8 mouse cellular contexts compared by ENCODE assay signal in the genomic region with DNA sequence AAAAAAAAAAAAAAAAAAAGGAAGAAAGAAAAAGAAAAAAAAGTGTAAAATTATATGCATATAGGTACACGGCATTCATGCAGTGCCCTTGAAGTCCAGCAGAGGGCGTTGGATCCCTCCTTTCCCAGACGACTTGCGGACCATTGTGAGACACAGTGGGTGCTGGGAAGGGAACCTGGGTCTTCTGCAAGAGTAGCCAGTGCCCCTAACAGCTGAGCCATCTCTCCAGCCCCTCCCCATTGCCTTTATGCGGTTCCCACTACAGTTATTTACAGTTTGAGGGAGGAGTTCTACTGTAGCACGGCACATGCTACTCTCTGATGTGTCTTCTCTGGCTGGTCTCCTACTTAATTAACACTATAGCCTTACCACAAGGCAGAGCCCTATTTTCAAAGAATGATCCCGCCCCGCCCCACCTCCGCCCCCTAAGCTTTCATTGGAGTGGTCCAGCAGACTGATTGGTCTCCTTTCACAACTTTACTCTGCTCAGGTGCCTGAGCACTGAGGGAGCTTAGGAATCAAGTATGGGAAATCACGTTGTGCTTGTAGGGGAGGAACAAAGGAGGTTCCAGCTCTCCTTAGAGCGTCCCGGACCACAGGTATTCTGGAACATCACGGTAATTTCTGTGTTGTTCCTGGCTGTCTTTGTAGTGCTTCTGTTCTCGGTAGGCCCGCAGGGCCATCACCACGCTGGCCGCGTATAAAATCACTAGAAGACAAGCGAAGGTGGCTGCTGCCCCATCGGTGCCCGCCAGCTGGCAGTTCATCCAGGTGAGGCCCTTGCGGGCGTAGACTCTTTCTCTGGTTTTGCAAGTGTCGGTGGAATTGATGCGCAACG. TPM values are rescaled to one million over a fixed set of nuclear protein-coding genes. Genes with fewer than 3 reads are reported as not detected.
DNase-seq lines count a peak whose midpoint lies in the region; ATAC-seq lines count a peak whose summit lies in the region.

No protein-coding gene starts in this region.

- peak overlapping the region; percentile 66 for H3K4me2 ChIP-seq in forebrain, embryonic 15.5 days (replicated peaks)
- H3K4me2 ChIP-seq in lung, embryonic 16.5 days (ENCODE audit: low read depth, low read length): peak overlapping the region; percentile 56

- peak overlapping the region; percentile 56 for H3K9ac ChIP-seq in forebrain, embryonic 15.5 days (replicated peaks)
- H3K9ac ChIP-seq in lung, embryonic 16.5 days (ENCODE audit: low read length): peak overlapping the region; percentile 49

- peak overlapping the region; percentile 61 for H3K27ac ChIP-seq in forebrain, embryonic 15.5 days (replicated peaks)
- no peak overlapping the region for H3K27ac ChIP-seq in lung, embryonic 16.5 days (ENCODE audit: low read length)

- peak; percentile 43 for DNase-seq in ovary, postnatal 36 days (ENCODE audit: low spot score)
- DNase-seq in ovary, postnatal 10 days (ENCODE audit: low spot score): no peak
- DNase-seq in cerebellum, adult 18-20 months: peak; percentile 62 to 63
- peak; percentile 34 to 62 for DNase-seq in kidney, postnatal 36 days
- peak; percentile 78 to 79 for DNase-seq in right cerebral cortex, adult 2 months (ENCODE audit: low spot score in 2 of 2)
- no peak for DNase-seq in adipocyte (ENCODE audit: low spot score)

- peak; percentile 79 for ATAC-seq in forebrain, embryonic 15.5 days (replicated peaks)
- ATAC-seq in lung, embryonic 16.5 days (ENCODE audit: low read depth): peak; percentile 70

- peak overlapping the region; percentile 43 for H3K4me3 ChIP-seq in forebrain, embryonic 15.5 days
- H3K4me3 ChIP-seq in lung, embryonic 16.5 days (ENCODE audit: low read length): peak overlapping the region; percentile 16

- H3K36me3 ChIP-seq in forebrain, embryonic 15.5 days: no peaks in the 10 kb centered on the region
- no peaks in the 10 kb centered on the region for H3K36me3 ChIP-seq in lung, embryonic 16.5 days (ENCODE audit: control insufficient read depth, insufficient read depth, low read length)

- 1% methylated on average over 26 of the region's 26 CpGs for WGBS in forebrain, embryonic 15.5 days
- WGBS in lung, embryonic 16.5 days: 2% methylated on average over 26 of the region's 26 CpGs

- H3K4me1 ChIP-seq in forebrain, embryonic 15.5 days: peaks cover 11% of the 10 kb centered on the region
- no peaks in the 10 kb centered on the region; the same call in 1 of the 2 replicates for H3K4me1 ChIP-seq in lung, embryonic 16.5 days (replicated peaks; ENCODE audit: control insufficient read depth, insufficient read depth, low read length)

- H3K27me3 ChIP-seq in forebrain, embryonic 15.5 days: no peaks in the 10 kb centered on the region
- H3K27me3 ChIP-seq in lung, embryonic 16.5 days (ENCODE audit: control insufficient read depth, insufficient read depth, low read depth, low read length): peaks cover 10% of the 10 kb centered on the region; the same call in 1 of the 2 replicates

- H3K9me3 ChIP-seq in forebrain, embryonic 15.5 days: no peaks in the 10 kb centered on the region
- H3K9me3 ChIP-seq in lung, embryonic 16.5 days (ENCODE audit: control insufficient read depth, low read length): no peaks in the 10 kb centered on the region

RNA-seq across cellular contexts. Expression of gene Marveld3, which starts 14.3 kb away (rescaled TPM):
- polyA plus RNA-seq in forebrain, embryonic 15.5 days (2015; fragmentation: Nextera tagmentation; extraction: Ambion mirVana): 2.0 and 2.2 TPM in 2 replicates
- polyA plus RNA-seq in lung, embryonic 16.5 days (2015; fragmentation: Nextera tagmentation; extraction: Ambion mirVana): 7.4 and 9.2 TPM in 2 replicates

RNA-seq across cellular contexts. Expression of gene Tat, which starts 42.6 kb away (rescaled TPM):
- polyA plus RNA-seq in forebrain, embryonic 15.5 days (2015; fragmentation: Nextera tagmentation; extraction: Ambion mirVana): not detected in 2 replicates
- 0.16 TPM in 1 of 2 replicates, not detected in the other for polyA plus RNA-seq in lung, embryonic 16.5 days (2015; fragmentation: Nextera tagmentation; extraction: Ambion mirVana)

Comparison
In these comparisons a context has a peak if more than half of its experiments do, and no peak if none do; other contexts are left out.
1. DNase-seq: peak in ovary, postnatal 36 days (single experiment), cerebellum, adult 18-20 months (2 of 2), kidney, postnatal 36 days (2 of 2) and right cerebral cortex, adult 2 months (2 of 2); none in ovary, postnatal 10 days (single experiment) and adipocyte (single experiment).